Mouse (Mus musculus) right cerebral cortex, postnatal 36 days (tissue): ENCODE data around the gene Tnks2.
"Not testable (repeated sequence)": the region's sequence is repeated elsewhere in the genome, so short reads cannot be mapped to it uniquely, and the experiment has no call there.

Source experiments
- DNase-seq, 2 experiments: peaks; one replicate each; pipeline ENCODE4 v3.0.0; 2022; ENCODE audit warnings: low spot score in 2 of 2, mixed read lengths in 1 of 2

Tnks2 gene

GRCm38 (mm10) chr19:36827650-36828049 is 6.4 kb upstream of the Tnks2 start:
- no peak for DNase-seq

DNA sequence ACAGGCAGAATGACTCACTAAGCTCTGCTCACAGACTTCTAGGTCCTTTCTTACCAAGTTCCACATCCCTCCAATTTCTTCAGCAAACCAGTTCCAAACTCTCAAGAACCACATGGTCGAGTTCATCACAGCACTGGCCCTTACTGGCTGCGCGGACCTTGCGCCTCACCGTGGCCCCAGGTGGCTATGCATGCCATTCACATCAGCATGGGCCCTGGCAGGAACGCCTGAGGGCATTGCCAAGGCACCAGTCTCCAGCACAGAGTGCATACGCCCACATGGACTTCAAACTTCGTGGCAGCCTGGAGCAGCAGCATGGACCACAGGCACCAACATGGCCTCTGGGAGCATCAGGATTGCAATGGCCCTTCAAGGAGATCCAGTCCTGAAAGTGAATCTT is 5.7 kb upstream of the Tnks2 start:
- no peak for DNase-seq

DNA sequence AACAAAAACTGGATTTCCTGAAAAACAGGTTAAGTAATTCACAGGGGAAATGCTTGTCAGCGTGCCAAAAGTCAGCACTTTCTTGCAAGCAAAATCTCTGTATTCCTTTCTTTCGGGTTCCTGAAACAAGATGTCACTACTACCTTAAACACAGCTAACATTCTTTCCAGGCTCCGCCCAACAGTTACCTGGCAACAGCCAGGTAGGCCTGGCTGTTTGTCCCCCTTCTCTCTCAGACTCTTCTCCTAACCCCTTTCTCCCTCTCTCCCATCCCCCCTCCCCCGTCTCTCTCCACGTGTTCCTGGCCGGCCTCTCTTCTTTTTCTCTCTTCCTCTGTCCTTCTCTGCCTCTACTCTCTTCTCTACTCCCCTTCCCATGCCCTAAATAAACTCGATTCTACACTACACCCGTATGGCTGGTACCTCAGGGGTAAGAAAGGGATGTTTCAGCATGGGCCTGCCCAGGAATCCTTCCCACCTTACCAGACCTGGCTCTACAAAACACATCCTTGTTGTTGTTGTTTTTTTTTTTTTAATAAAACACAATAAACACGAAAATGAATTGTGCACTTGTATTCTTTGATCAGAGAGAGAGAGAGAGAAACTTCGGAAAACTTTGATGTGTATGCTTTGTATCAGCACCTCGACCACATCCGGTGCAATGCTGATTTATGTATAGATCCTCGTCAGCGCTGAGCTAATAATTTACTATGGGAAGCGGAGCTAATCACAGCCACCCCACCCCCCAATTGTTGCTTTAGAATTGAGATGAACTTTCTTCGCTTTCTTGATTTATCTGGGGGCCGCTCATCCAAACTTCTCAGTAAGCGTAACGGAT is 863 bp upstream of the Tnks2 start:
- DNase-seq: no peak

- DNase-seq: no peak
Observed at GRCm38 (mm10) chr19:36834532-36835431, 750 bp downstream of the Tnks2 start.

DNA sequence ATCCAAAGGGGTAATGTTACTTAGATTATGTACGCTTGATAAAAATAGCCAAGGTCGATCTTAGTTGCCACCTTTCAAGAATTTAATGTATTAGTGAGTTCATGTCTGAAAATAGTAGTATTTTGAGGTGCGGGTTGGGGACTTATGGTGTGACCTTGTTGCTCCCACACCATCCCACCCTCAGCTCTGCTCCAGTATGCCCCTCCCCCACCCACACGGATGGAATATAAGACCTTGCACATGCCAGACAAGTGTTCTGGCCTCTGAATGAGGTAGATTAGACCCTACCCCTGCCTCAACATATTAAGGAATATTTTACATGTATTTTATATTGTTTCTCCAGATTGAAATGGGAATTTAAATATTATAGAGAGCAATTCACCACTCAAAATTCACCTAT is 2.0 kb downstream of the Tnks2 start:
- DNase-seq: no peak

- DNase-seq: no peak
Observed at GRCm38 (mm10) chr19:36840301-36840700, 6.3 kb downstream of the Tnks2 start.

GRCm38 (mm10) chr19:36843866-36844265 is 9.8 kb downstream of the Tnks2 start:
- no peak for DNase-seq

DNA sequence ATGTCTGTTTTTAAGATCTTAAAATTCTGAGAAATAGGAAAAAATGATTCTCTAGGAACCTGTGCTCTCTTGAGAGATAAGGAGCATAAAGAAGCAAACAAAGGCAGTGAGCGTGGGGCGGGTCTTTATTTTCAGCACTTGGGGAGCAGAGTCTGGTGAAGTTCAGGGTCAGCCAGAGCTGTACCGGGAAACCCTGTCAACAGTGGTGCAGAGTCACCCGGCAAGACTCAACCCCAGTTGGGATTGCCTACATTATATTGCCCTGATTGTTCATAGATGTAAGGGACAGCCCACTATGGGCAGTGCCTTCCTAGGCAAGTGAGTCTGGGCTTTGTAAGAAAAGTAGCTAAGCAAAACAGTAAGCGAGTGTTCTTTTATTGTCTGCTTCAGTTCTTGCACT is 11.9 kb downstream of the Tnks2 start:
- no peak for DNase-seq

DNA sequence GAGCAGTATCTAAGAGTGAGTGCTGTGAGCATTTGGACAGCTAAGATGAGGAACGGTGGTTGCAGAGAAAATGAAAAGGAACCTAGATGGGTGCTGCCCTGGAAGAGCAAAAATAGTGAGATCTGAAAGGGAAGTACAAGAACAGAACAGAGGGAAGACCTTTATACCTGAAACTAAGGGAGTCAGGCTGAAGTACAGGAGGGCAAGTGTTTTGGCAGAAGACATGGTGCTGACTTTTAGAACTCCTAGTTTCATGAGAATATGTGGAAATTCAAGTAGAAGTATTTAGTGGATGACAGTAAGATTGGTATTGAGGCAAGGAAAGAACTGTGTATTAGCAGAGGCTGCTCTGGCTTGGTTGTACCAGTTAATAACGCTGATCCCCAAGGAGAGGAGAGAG is 19.8 kb downstream of the Tnks2 start:
- DNase-seq: no peak

- DNase-seq: no peak
Observed at GRCm38 (mm10) chr19:36857851-36858250, 23.8 kb downstream of the Tnks2 start.

DNA sequence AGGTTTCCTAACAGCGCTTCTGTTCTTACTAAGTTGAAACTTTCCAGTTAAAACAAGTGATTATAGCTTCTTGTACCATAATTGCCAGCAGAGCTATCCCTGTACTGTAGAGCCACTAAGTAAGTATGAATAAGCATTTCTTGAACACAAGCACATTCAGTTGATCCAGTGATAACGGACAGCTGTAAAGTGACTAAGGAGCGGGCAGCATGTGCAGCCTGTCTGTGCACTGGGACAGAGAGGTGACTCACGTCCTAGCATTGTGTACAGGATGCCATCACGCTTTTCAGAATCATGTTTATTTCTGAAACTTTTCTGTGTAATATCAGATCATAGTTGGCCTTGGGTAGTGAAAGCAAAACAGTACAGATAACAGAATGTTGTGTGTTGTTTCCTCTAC is 26.4 kb downstream of the Tnks2 start:
- DNase-seq: no peak

GRCm38 (mm10) chr19:36865905-36866304 is 31.9 kb downstream of the Tnks2 start:
- no peak for DNase-seq

GRCm38 (mm10) chr19:36867416-36867815 is 33.4 kb downstream of the Tnks2 start:
- DNase-seq: no peak

DNA sequence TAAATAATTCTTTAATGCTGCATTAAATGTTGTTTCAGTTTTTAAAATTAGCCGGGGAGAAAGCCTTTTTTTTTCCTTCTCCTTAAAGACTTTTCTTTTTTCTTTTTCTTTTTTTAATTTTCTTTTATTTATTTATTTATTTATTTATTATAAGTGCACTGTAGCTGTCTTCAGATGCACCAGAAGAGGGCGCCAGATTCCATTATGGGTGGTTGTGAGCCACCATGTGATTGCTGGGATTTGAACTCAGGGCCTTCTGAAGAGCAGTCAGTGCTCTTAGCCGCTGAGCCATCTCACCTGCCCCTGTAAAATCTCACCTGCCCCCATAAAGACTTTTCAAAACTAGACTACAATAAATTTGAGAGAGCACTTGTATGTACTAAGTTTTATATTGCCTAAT is 34.6 kb downstream of the Tnks2 start:
- DNase-seq: not testable (repeated sequence)

- DNase-seq: no peak
Observed at GRCm38 (mm10) chr19:36874651-36875050, 40.6 kb downstream of the Tnks2 start.

GRCm38 (mm10) chr19:36877329-36877728 is 43.3 kb downstream of the Tnks2 start:
- DNase-seq: no peak

DNA sequence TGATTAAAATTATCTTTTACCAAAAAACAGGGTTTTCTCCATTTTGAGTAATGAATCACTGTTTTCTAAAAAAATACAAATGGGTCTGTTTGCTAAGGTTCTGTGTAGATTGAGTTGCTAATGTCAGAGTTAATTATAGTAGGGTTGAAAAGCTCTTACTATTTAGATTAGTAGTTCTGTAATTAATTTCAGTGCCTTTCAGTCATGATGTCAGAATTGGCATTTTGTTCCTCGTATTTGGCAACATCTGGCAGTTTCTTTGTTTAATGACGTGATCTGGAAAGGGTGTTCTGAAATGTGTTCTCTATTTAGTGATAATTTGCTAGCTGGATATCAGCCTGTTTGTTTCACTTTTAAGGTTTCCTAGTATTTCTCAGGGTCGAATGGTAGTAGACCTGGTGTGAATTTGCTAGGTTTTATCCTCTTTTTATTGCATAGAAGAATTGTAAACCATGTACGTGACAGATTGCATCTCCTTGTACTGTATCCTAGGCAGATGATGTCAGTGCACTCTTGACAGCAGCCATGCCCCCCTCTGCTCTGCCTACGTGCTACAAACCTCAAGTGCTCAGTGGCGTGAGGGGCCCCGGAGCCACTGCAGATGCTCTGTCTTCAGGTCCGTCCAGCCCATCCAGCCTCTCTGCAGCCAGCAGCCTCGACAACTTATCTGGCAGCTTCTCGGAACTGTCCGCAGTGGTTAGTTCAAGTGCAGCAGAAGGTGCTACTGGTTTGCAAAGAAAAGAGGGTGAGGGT is 44.9 kb downstream of the Tnks2 start:
- DNase-seq: no peak

GRCm38 (mm10) chr19:36883119-36883518 is 49.1 kb downstream of the Tnks2 start:
- DNase-seq: no peak

- DNase-seq: no peak
Observed at GRCm38 (mm10) chr19:36886316-36886715, 52.3 kb downstream of the Tnks2 start.

DNA sequence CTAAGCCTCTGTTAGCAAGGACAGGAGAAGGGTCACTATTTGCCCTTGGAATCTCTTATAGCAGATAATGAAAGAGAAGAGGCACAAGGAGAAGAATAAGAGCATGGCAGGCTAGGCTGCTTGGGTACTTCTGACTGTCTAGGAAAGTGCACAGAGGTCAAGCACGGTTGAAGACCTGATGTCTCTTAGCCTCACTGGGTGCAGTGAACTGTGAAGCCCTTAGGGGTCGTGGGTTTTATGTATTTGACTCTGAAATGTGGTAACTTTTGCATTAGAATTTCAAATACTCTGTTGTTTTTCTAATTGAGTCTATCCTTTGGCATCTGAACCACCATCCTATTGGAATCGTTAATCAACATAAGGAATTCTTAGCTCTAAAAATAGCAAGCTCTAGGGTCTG is 53.7 kb downstream of the Tnks2 start:
- DNase-seq: no peak

GRCm38 (mm10) chr19:36891746-36892145 is 57.7 kb downstream of the Tnks2 start:
- DNase-seq: no peak
